Comparison of ENCODE assay signal across 8 mouse cellular contexts in the genomic region with DNA sequence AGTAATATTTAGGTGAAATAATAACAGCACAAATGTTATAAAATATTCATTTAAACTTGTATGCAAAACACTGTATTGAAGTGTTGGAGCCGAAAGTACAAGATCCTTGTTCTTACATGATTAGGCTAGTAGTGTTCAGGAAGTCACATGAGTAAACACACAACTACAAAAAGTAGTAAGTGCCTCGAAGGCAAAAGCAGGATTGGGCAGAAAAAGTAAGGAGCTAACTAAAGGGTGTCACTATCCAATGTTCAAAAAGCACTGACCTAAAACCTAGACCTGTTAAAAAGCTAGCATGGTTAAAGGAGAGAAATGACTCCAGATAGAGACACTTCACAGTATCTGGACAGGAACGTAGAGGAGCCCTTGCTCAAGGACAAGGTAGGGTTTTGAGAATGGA. TPM values are rescaled to one million over a fixed set of nuclear protein-coding genes. Genes with fewer than 3 reads are reported as not detected.
DNase-seq lines count a peak whose midpoint lies in the region; ATAC-seq and TF ChIP-seq lines count a peak whose summit lies in the region.

No protein-coding gene starts in this region.

- peak overlapping the region; percentile 90 for H3K9ac ChIP-seq in heart, embryonic 11.5 days (ENCODE audit: low read depth, low read length)
- H3K9ac ChIP-seq in ES-Bruce4 (ENCODE audit: low read depth, poor library complexity, severe bottlenecking), result peak overlapping the region; percentile 80; the same call in 1 of the 2 replicates

- no peak for TF ChIP-seq POLR2A in ES-Bruce4 (IDR thresholded peaks at IDR 0.05; ENCODE audit: insufficient read depth, low read length)

- no peak for ATAC-seq in heart, embryonic 11.5 days (replicated peaks; ENCODE audit: insufficient number of reproducible peaks, low FRiP score, low TSS enrichment)

- no peaks in the 10 kb centered on the region for H3K27me3 ChIP-seq in heart, embryonic 11.5 days (ENCODE audit: control insufficient read depth, insufficient read depth, low read length)
- H3K27me3 ChIP-seq in ES-Bruce4 (ENCODE audit: control insufficient read depth, insufficient read depth, low read length, poor library complexity, severe bottlenecking), result no peaks in the 10 kb centered on the region
- H3K27me3 ChIP-seq in hindbrain, embryonic 10.5 days (ENCODE audit: insufficient read depth, poor library complexity, severe bottlenecking), result no peaks in the 10 kb centered on the region
- no peaks in the 10 kb centered on the region for H3K27me3 ChIP-seq in midbrain, embryonic 10.5 days (ENCODE audit: low read depth, poor library complexity, severe bottlenecking)

- no peaks in the 10 kb centered on the region for H3K36me3 ChIP-seq in heart, embryonic 11.5 days (ENCODE audit: control insufficient read depth, insufficient read depth, low read length)
- H3K36me3 ChIP-seq in ES-Bruce4 (ENCODE audit: control insufficient read depth, insufficient read depth, low read length, poor library complexity, severe bottlenecking), result peaks cover 2% of the 10 kb centered on the region
- H3K36me3 ChIP-seq in hindbrain, embryonic 10.5 days, result peaks cover 21% of the 10 kb centered on the region
- H3K36me3 ChIP-seq in midbrain, embryonic 10.5 days, result peaks cover 28% of the 10 kb centered on the region

- no peak for TF ChIP-seq EP300 in ES-Bruce4 (IDR thresholded peaks at IDR 0.05; ENCODE audit: insufficient read depth, low read depth, low read length)

- H3K4me1 ChIP-seq in heart, embryonic 11.5 days (ENCODE audit: control insufficient read depth, insufficient read depth, low read length), result peaks cover 8% of the 10 kb centered on the region
- no peaks in the 10 kb centered on the region for H3K4me1 ChIP-seq in ES-Bruce4 (ENCODE audit: control insufficient read depth, insufficient read depth, low read length)
- peaks cover 20% of the 10 kb centered on the region for H3K4me1 ChIP-seq in hindbrain, embryonic 10.5 days (replicated peaks)
- peaks cover 28% of the 10 kb centered on the region for H3K4me1 ChIP-seq in midbrain, embryonic 10.5 days

- peak overlapping the region; percentile 65 for H3K4me3 ChIP-seq in heart, embryonic 11.5 days (ENCODE audit: low read depth, low read length)
- no peak overlapping the region; the same call in 1 of the 2 replicates for H3K4me3 ChIP-seq in ES-Bruce4 (ENCODE audit: low read depth, low read length)
- H3K4me3 ChIP-seq in hindbrain, embryonic 10.5 days, result peak overlapping the region; percentile 78
- H3K4me3 ChIP-seq in midbrain, embryonic 10.5 days, result peak overlapping the region; percentile 81

- H3K27ac ChIP-seq in heart, embryonic 11.5 days (ENCODE audit: low read depth, low read length), result no peak overlapping the region
- no peak overlapping the region for H3K27ac ChIP-seq in ES-Bruce4 (ENCODE audit: insufficient read depth, low read length)
- H3K27ac ChIP-seq in hindbrain, embryonic 10.5 days, result no peak overlapping the region
- H3K27ac ChIP-seq in midbrain, embryonic 10.5 days (replicated peaks), result no peak overlapping the region

- TF ChIP-seq CTCF in ES-Bruce4 (IDR thresholded peaks at IDR 0.05; ENCODE audit: low read depth, low read length), result no peak

- intact Hi-C loops in heart, postnatal 14 days (cut with DNase I), result loop anchor here (5.0 kb wide), 1 partner anchor 50 kb away; a partner anchor contains a TSS

- no peak for DNase-seq in heart, postnatal 14 days
- DNase-seq in hindbrain, embryonic 10.5 days (ENCODE audit: low spot score), result no peak
- no peak for DNase-seq in midbrain, embryonic 10.5 days (ENCODE audit: low spot score)
- no peak for DNase-seq in spleen, postnatal 4 days (ENCODE audit: low spot score in 2 of 2)
- DNase-seq in cerebellum, adult 9-10 months, result no peak
- no peak for DNase-seq in left cerebral cortex, adult 11 months (ENCODE audit: low spot score)

- H3K4me2 ChIP-seq in heart, embryonic 11.5 days, result peak overlapping the region; percentile 82

- no peaks in the 10 kb centered on the region for H3K9me3 ChIP-seq in heart, embryonic 11.5 days (replicated peaks; ENCODE audit: control insufficient read depth, low read length)
- no peaks in the 10 kb centered on the region for H3K9me3 ChIP-seq in ES-Bruce4 (replicated peaks; ENCODE audit: control insufficient read depth, insufficient read depth, low read length, poor library complexity, severe bottlenecking)
- H3K9me3 ChIP-seq in hindbrain, embryonic 10.5 days, result no peaks in the 10 kb centered on the region
- H3K9me3 ChIP-seq in midbrain, embryonic 10.5 days (replicated peaks), result no peaks in the 10 kb centered on the region

- 51% methylated on average over 3 of the region's 3 CpGs for WGBS in heart, embryonic 11.5 days (ENCODE audit: insufficient replicate concordance)
- 80% methylated on average over 3 of the region's 3 CpGs for WGBS in hindbrain, embryonic 10.5 days
- 76% methylated on average over 3 of the region's 3 CpGs for WGBS in midbrain, embryonic 10.5 days

RNA-seq across cellular contexts. Expression of a gene that starts 0.9 kb away (rescaled TPM):
- 49.9 and 56.0 TPM in 2 replicates for polyA plus RNA-seq in heart, embryonic 11.5 days (2014; fragmentation: Nextera tagmentation; extraction: Ambion mirVana)
- 1 to 10 TPM; 1.4 to 1.9 TPM for total RNA-seq in heart, postnatal 14 days (2021)
- polyA plus RNA-seq in ES-Bruce4 (2011; ENCODE audit: insufficient read depth, insufficient read length, low read depth, missing spikeins), result 42.2 and 44.0 TPM in 2 replicates
- 55.5 and 86.6 TPM in 2 replicates for polyA plus RNA-seq in hindbrain, embryonic 10.5 days (2016; fragmentation: Nextera tagmentation; extraction: Ambion mirVana)
- 78.7 and 89.8 TPM in 2 replicates for polyA plus RNA-seq in midbrain, embryonic 10.5 days (2016; fragmentation: Nextera tagmentation; extraction: Ambion mirVana)

RNA-seq across cellular contexts. Expression of a gene that starts 1.2 kb away (rescaled TPM):
- polyA plus RNA-seq in heart, embryonic 11.5 days (2014; fragmentation: Nextera tagmentation; extraction: Ambion mirVana), result 9.3 and 11.9 TPM in 2 replicates
- 1 to 10 TPM; 8.4 TPM for total RNA-seq in heart, postnatal 14 days (2021)
- 54.8 and 57.4 TPM in 2 replicates for polyA plus RNA-seq in ES-Bruce4 (2011; ENCODE audit: insufficient read depth, insufficient read length, low read depth, missing spikeins)
- 12.5 and 17.4 TPM in 2 replicates for polyA plus RNA-seq in hindbrain, embryonic 10.5 days (2016; fragmentation: Nextera tagmentation; extraction: Ambion mirVana)
- polyA plus RNA-seq in midbrain, embryonic 10.5 days (2016; fragmentation: Nextera tagmentation; extraction: Ambion mirVana), result 17.9 and 18.6 TPM in 2 replicates

RNA-seq across cellular contexts. Expression of a gene that starts 48.9 kb away (rescaled TPM):
- 16.1 and 17.8 TPM in 2 replicates for polyA plus RNA-seq in heart, embryonic 11.5 days (2014; fragmentation: Nextera tagmentation; extraction: Ambion mirVana)
- total RNA-seq in heart, postnatal 14 days (2021), result 10 to 100 TPM; 18.8 to 20.6 TPM
- polyA plus RNA-seq in ES-Bruce4 (2011; ENCODE audit: insufficient read depth, insufficient read length, low read depth, missing spikeins), result 22.8 and 26.8 TPM in 2 replicates
- polyA plus RNA-seq in hindbrain, embryonic 10.5 days (2016; fragmentation: Nextera tagmentation; extraction: Ambion mirVana), result 17.8 and 18.0 TPM in 2 replicates
- 18.9 and 21.4 TPM in 2 replicates for polyA plus RNA-seq in midbrain, embryonic 10.5 days (2016; fragmentation: Nextera tagmentation; extraction: Ambion mirVana)

RNA-seq across cellular contexts. Expression of a gene that starts 49.2 kb away (rescaled TPM):
- 53.2 and 58.1 TPM in 2 replicates for polyA plus RNA-seq in heart, embryonic 11.5 days (2014; fragmentation: Nextera tagmentation; extraction: Ambion mirVana)
- 10 to 100 TPM; 32.9 to 36.9 TPM for total RNA-seq in heart, postnatal 14 days (2021)
- 66.0 and 79.0 TPM in 2 replicates for polyA plus RNA-seq in ES-Bruce4 (2011; ENCODE audit: insufficient read depth, insufficient read length, low read depth, missing spikeins)
- 71.7 and 84.6 TPM in 2 replicates for polyA plus RNA-seq in hindbrain, embryonic 10.5 days (2016; fragmentation: Nextera tagmentation; extraction: Ambion mirVana)
- 81.4 and 87.7 TPM in 2 replicates for polyA plus RNA-seq in midbrain, embryonic 10.5 days (2016; fragmentation: Nextera tagmentation; extraction: Ambion mirVana)
